Mouse (Mus musculus): ENCODE data around the gene Cfap44. TPM values are rescaled to one million over a fixed set of nuclear protein-coding genes. Genes with fewer than 3 reads are reported as not detected.
A peak's percentile ranks its signal among the peaks of the same experiment; 100 is the strongest.
"Not testable (repeated sequence)": the region's sequence is repeated elsewhere in the genome, so short reads cannot be mapped to it uniquely, and the experiment has no call there.

The Cfap44 gene
- polyA plus RNA-seq, 1 experiment from 2014 or later = 4.2 TPM

GRCm38 (mm10) chr16:44441913-44442312 lies 47.3 kb downstream of the Cfap44 start:
- H3K4me1 ChIP-seq (replicated peaks); H3K36me3 ChIP-seq; H3K4me2 ChIP-seq (replicated peaks); H3K9ac ChIP-seq (replicated peaks); H3K27me3 ChIP-seq; H3K9me3 ChIP-seq; H3K27ac ChIP-seq; ATAC-seq; H3K4me3 ChIP-seq (replicated peaks): not testable (repeated sequence)
- WGBS = 97% methylated on average over 15 of the region's 15 CpGs

DNA sequence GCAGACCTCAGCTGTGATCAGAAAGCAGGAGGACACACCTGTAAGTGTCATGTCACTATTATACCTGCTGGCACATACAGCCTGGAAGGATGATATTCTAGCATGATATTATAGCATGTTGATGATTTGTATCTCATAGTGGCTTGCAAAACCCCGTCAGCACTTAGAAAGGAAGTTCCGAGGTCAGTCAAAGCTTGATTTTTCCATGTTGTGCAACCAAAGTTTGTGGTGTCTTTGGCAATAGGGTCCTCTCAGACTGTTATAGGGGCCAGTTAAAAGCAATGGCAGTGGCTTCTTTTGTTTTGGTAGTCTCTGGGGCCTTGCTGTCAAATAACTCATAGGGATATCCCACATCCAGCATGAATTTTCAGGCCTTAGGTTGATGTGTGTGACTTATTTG lies 63.3 kb downstream of the Cfap44 start:
- H3K9me3 ChIP-seq = no peaks in the 10 kb centered on the region
- WGBS = 95% methylated on average over 2 of the region's 2 CpGs
- no peak overlapping the region for H3K4me3 ChIP-seq (replicated peaks)
- H3K4me2 ChIP-seq (replicated peaks) = no peak overlapping the region
- no peaks in the 10 kb centered on the region for H3K4me1 ChIP-seq (replicated peaks)
- no peaks in the 10 kb centered on the region for H3K27me3 ChIP-seq
- no peak overlapping the region for H3K9ac ChIP-seq (replicated peaks)
- no peak for ATAC-seq
- H3K36me3 ChIP-seq = no peaks in the 10 kb centered on the region
- H3K27ac ChIP-seq = no peak overlapping the region

- H3K4me1 ChIP-seq (replicated peaks) = no peaks in the 10 kb centered on the region
- H3K4me3 ChIP-seq (replicated peaks) = no peak overlapping the region
- no peaks in the 10 kb centered on the region for H3K36me3 ChIP-seq
- no peak for ATAC-seq
- H3K9me3 ChIP-seq = no peaks in the 10 kb centered on the region
- whole genome bisulfite sequencing = 92% methylated on average over 2 of the region's 2 CpGs
- H3K4me2 ChIP-seq (replicated peaks) = no peak overlapping the region
- no peak overlapping the region for H3K9ac ChIP-seq (replicated peaks)
- no peak overlapping the region for H3K27ac ChIP-seq
- no peaks in the 10 kb centered on the region for H3K27me3 ChIP-seq
These were observed 64.2 kb downstream of the Cfap44 start for GRCm38 (mm10) chr16:44458826-44459225.

DNA sequence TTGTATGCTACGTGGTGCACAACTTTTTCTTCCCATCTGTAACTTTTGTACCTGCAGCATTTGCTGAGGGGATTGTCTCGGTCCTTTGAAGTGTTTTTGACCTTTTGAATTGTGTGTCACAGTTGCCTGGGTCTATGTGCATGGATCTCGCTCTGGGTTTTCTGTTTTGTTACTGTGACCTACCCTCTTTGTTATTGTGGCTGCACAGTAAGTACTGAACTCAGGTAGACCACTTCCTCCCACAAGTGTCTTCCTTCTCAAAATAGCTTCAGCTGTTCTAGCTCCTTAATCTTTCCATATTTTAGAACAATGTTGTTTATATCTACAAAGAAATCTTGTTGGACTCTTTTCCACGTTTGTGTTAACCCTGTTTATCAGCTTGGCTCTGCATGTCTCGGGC lies 66.3 kb downstream of the Cfap44 start:
- no peaks in the 10 kb centered on the region for H3K4me1 ChIP-seq (replicated peaks)
- 87% methylated on average over 5 of the region's 5 CpGs for WGBS
- H3K4me2 ChIP-seq (replicated peaks) = no peak overlapping the region
- no peaks in the 10 kb centered on the region for H3K27me3 ChIP-seq
- H3K36me3 ChIP-seq = no peaks in the 10 kb centered on the region
- H3K9ac ChIP-seq (replicated peaks) = no peak overlapping the region
- no peak for ATAC-seq
- no peak overlapping the region for H3K27ac ChIP-seq
- no peak overlapping the region for H3K4me3 ChIP-seq (replicated peaks)
- H3K9me3 ChIP-seq = no peaks in the 10 kb centered on the region

GRCm38 (mm10) chr16:44475281-44475680 lies 80.7 kb downstream of the Cfap44 start:
- no peaks in the 10 kb centered on the region for H3K4me1 ChIP-seq (replicated peaks)
- ATAC-seq = no peak
- 0 out of 2 replicates have a peak, but pooled peaks cover 3% of the 10 kb centered on the region for H3K36me3 ChIP-seq
- no peak overlapping the region for H3K4me2 ChIP-seq (replicated peaks)
- H3K27me3 ChIP-seq = no peaks in the 10 kb centered on the region
- WGBS = 94% methylated on average over 14 of the region's 14 CpGs
- no peak overlapping the region for H3K4me3 ChIP-seq (replicated peaks)
- no peak overlapping the region for H3K9ac ChIP-seq (replicated peaks)
- no peaks in the 10 kb centered on the region for H3K9me3 ChIP-seq
- no peak overlapping the region for H3K27ac ChIP-seq

- no peak for ATAC-seq
- 91% methylated on average over 11 of the region's 11 CpGs for WGBS
- Histone ChIP-seq H3K36me3 (0 out of 2 replicates have a peak, but pooled peaks cover 3% of the 10 kb centered on the region), H3K4me3 (replicated peaks) (no peak overlapping the region), H3K27me3 (no peaks in the 10 kb centered on the region), H3K9ac (replicated peaks) (no peak overlapping the region), H3K4me1 (replicated peaks) (no peaks in the 10 kb centered on the region), H3K27ac (no peak overlapping the region), H3K9me3 (no peaks in the 10 kb centered on the region), H3K4me2 (replicated peaks) (no peak overlapping the region)
These were observed 81.2 kb downstream of the Cfap44 start for GRCm38 (mm10) chr16:44475682-44476375.

DNA sequence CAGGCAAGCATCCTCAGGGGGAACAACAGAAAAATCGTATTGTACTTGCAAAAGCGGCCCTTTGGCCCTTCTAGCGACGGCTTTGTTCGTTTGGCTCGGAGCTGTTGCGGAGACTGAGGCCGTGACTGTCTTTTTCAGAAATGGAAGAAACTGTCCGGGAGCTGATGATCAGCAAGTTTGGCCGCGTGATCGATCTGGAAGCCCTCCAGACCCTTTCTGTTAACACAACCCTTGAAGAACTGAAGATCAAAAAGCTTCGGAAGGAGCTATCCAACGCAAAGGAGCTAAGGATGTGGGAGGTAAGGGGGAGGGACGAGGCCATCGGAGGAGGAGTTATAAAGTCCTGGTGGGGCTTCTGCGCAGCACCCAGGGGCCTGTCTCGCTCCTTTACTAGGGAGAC lies 84.2 kb downstream of the Cfap44 start:
- peak overlapping the region; percentile 26; the same call in 1 of the 2 replicates for H3K4me2 ChIP-seq (replicated peaks)
- H3K4me1 ChIP-seq (replicated peaks) = peaks cover 7% of the 10 kb centered on the region; the same call in 1 of the 2 replicates
- 46% methylated on average over 18 of the region's 18 CpGs for WGBS
- no peak overlapping the region for H3K4me3 ChIP-seq (replicated peaks)
- ATAC-seq = no peak
- H3K27ac ChIP-seq = no peak overlapping the region
- 0 out of 2 replicates have a peak, but pooled peaks cover 3% of the 10 kb centered on the region for H3K36me3 ChIP-seq
- no peaks in the 10 kb centered on the region for H3K9me3 ChIP-seq
- no peaks in the 10 kb centered on the region for H3K27me3 ChIP-seq
- H3K9ac ChIP-seq (replicated peaks) = no peak overlapping the region

DNA sequence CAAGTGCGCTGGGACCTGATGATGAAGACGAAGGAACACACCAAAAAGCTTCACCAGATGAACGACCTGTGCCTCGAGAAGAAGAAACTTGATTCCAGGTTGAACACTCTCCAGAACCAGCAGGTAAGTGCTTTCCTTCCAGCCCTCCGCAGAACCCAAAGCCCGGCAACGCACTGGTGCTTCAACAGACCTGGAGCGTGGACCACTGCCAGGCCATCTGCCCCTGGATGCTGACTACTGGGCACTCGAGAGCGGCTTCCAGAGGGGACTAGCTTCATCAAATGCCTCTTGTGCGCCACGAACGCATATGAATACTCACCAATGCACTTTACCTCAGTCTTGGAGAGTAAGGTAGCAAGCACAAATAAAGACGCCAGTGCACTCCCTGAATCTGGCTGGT lies 85.3 kb downstream of the Cfap44 start:
- ATAC-seq = no peak
- 91% methylated on average over 14 of the region's 14 CpGs for WGBS
- H3K27ac ChIP-seq = no peak overlapping the region
- no peaks in the 10 kb centered on the region for H3K27me3 ChIP-seq
- no peak overlapping the region for H3K9ac ChIP-seq (replicated peaks)
- H3K4me1 ChIP-seq (replicated peaks) = peaks cover 7% of the 10 kb centered on the region; the same call in 1 of the 2 replicates
- no peak overlapping the region for H3K4me2 ChIP-seq (replicated peaks)
- H3K4me3 ChIP-seq (replicated peaks) = no peak overlapping the region
- no peaks in the 10 kb centered on the region for H3K36me3 ChIP-seq
- H3K9me3 ChIP-seq = no peaks in the 10 kb centered on the region

DNA sequence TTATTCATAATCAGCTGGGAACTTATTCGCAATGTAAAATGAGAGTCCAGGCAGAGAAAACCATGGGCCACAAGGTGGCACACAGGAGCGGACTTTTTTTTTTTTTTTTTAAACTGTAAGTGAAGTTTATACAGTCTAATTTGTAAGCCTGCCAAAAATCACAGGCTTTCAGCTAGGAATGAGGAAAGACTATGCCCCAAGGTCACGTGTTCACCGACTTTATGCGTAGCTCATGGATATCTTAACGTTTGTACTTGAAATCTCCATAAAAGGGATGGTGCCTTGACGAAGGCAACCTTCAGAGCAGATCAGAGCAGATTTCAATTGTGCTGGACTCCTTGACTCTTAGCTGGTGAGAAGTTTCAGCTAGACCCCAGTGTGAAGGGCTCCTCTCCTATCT lies 86.0 kb downstream of the Cfap44 start:
- H3K9me3 ChIP-seq = no peaks in the 10 kb centered on the region
- no peak overlapping the region for H3K4me2 ChIP-seq (replicated peaks)
- no peak overlapping the region for H3K4me3 ChIP-seq (replicated peaks)
- no peak overlapping the region for H3K27ac ChIP-seq
- H3K4me1 ChIP-seq (replicated peaks) = peaks cover 7% of the 10 kb centered on the region; the same call in 1 of the 2 replicates
- no peak for ATAC-seq
- WGBS = 74% methylated on average over 7 of the region's 7 CpGs
- H3K9ac ChIP-seq (replicated peaks) = no peak overlapping the region
- no peaks in the 10 kb centered on the region for H3K27me3 ChIP-seq
- H3K36me3 ChIP-seq = no peaks in the 10 kb centered on the region

DNA sequence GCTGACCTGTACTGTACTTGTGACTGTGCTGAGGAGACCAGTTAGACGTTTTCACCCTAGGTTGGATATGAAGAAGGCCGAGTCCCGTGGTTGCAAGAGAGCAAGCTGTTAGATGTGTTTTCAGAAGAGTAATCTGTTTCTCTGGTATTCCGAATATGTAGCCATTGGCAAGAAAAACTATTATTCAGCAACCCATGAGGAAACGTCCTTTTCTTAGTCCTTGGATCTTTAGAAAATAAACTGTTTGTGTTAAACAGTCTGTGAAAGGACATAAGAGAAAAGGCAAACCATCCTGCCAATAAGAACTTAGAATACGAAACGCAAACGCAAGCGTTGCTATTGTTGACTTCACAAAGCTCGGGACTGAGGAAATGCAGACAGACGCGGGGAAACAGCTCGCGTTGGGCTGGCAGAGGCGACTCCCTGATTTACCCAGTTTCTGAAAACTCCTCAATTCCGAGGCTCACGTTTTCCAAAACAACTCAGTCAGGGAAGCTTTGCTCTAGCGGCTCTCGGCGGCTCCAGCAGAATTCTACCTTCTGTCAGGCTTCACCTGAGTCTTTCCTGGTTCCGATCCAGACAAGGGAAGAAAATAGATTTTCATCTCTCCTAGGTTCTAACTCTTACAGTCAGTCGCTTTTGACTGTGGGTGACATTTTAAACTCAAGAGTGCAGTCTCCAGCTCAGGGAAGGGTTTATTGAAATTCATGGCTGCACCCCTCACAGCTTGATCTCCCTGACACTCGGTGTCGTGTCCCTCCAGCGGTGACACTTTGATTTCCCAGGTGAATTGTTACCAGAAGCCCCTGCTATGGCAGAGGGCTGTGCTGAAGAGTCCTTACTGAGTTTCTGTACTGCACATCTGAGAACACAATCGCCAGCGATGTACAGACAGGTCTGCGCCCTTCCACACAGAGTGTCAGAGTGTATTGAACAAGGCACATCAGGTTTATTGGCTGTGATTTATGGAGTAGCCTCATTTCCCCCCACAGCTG lies 87.3 kb downstream of the Cfap44 start:
- H3K4me2 ChIP-seq (replicated peaks) = no peak overlapping the region
- no peak overlapping the region for H3K27ac ChIP-seq
- H3K9me3 ChIP-seq = no peaks in the 10 kb centered on the region
- H3K4me3 ChIP-seq (replicated peaks) = no peak overlapping the region
- peaks cover 19% of the 10 kb centered on the region for H3K4me1 ChIP-seq (replicated peaks)
- 43% methylated on average over 28 of the region's 28 CpGs for WGBS
- peaks cover 10% of the 10 kb centered on the region for H3K36me3 ChIP-seq
- no peaks in the 10 kb centered on the region for H3K27me3 ChIP-seq
- ATAC-seq = no peak
- no peak overlapping the region for H3K9ac ChIP-seq (replicated peaks)

DNA sequence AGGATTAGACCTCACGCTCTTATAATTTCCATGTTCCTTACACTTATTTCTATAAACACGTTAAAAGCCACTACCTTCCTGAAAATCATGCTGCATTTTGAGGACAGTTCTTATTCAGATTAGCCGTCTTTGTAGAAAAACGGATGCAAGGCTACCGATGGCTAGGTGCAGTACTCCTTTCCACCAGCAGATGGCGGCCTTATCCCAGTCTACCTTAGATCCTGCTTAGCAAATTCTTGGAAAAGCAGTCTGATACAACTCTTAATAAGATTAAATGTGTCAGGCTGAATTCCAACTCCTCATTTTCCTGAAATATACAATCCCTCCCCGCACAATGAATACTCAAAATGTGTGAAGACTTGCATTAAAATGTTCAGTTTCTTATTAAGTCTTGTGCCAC lies 89.5 kb downstream of the Cfap44 start:
- Histone ChIP-seq H3K4me2 (replicated peaks) (no peak overlapping the region), H3K4me3 (replicated peaks) (no peak overlapping the region), H3K27ac (no peak overlapping the region), H3K9ac (replicated peaks) (no peak overlapping the region), H3K4me1 (replicated peaks) (peaks cover 28% of the 10 kb centered on the region), H3K27me3 (no peaks in the 10 kb centered on the region), H3K36me3 (peaks cover 26% of the 10 kb centered on the region), H3K9me3 (no peaks in the 10 kb centered on the region)
- WGBS = 8% methylated on average over 7 of the region's 7 CpGs
- ATAC-seq = no peak

GRCm38 (mm10) chr16:44484831-44485230 lies 90.2 kb downstream of the Cfap44 start:
- Histone ChIP-seq H3K4me2 (replicated peaks) (no peak overlapping the region), H3K4me1 (replicated peaks) (peaks cover 28% of the 10 kb centered on the region), H3K9ac (replicated peaks) (no peak overlapping the region), H3K36me3 (peaks cover 32% of the 10 kb centered on the region), H3K4me3 (replicated peaks) (no peak overlapping the region), H3K9me3 (no peaks in the 10 kb centered on the region), H3K27me3 (no peaks in the 10 kb centered on the region), H3K27ac (no peak overlapping the region)
- 85% methylated on average over 10 of the region's 10 CpGs for WGBS
- no peak for ATAC-seq
